In the genomic region with DNA sequence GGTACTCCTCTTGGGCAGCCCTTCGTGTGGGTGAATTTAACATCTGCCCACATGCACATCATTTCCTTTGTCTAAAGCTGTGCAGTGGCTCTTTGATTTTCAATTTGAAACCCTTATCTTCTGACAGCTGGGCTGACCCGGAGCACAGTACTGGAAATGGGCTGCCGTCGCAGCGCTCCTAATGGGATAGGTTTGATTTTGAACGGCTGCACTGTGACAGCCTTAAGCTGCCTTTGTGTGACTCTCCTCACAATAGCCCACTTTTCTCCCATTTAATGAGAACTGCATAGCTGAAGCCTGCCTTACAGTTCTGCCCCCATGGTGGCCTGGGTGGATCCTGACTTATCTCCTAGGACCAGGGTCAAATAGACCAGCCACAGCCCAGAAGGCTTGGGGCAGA, we compare ENCODE assay signal across 22 mouse cellular contexts. TPM values are rescaled to one million over a fixed set of nuclear protein-coding genes. Genes with fewer than 3 reads are reported as not detected.
DNase-seq lines count a peak whose midpoint lies in the region; ATAC-seq and TF ChIP-seq lines count a peak whose summit lies in the region.
"Had no signal": no experiment of that assay in that cellular context is flagged by ENCODE, and none has a peak within 500 bp of the region (broad histone marks: within the 10 kb centered on the region; RNA-seq: fewer than 3 reads in every experiment).

No protein-coding gene starts in this region.

- H3K4me1 ChIP-seq in embryonic facial prominence, embryonic 11.5 days (ENCODE audit: control insufficient read depth, insufficient read depth, low read length): no peaks in the 10 kb centered on the region
- H3K4me1 ChIP-seq in embryonic facial prominence, embryonic 10.5 days: no peaks in the 10 kb centered on the region
- H3K4me1 ChIP-seq in forebrain, embryonic 16.5 days (replicated peaks; ENCODE audit: control insufficient read depth, insufficient read depth, low read length): 0 out of 2 replicates have a peak, but pooled peaks cover 2% of the 10 kb centered on the region
- no peaks in the 10 kb centered on the region for H3K4me1 ChIP-seq in hindbrain, postnatal 0 days (ENCODE audit: insufficient read depth, low read length)
- peaks cover 4% of the 10 kb centered on the region for H3K4me1 ChIP-seq in neural tube, embryonic 12.5 days
- no peaks in the 10 kb centered on the region for H3K4me1 ChIP-seq in intestine, postnatal 0 days (replicated peaks; ENCODE audit: control insufficient read depth, insufficient read depth, low read length)
- H3K4me1 ChIP-seq: embryonic facial prominence, embryonic 12.5 days; heart, embryonic 10.5 days; intestine, embryonic 15.5 days; limb, embryonic 15.5 days had no signal

- no peak overlapping the region for H3K4me2 ChIP-seq in embryonic facial prominence, embryonic 11.5 days (ENCODE audit: low read depth, low read length)
- H3K4me2 ChIP-seq in forebrain, embryonic 16.5 days (ENCODE audit: low read length): no peak overlapping the region
- no peak overlapping the region for H3K4me2 ChIP-seq in hindbrain, postnatal 0 days (ENCODE audit: low read depth, low read length)
- no peak overlapping the region for H3K4me2 ChIP-seq in neural tube, embryonic 12.5 days (replicated peaks)
- H3K4me2 ChIP-seq in intestine, postnatal 0 days (replicated peaks; ENCODE audit: low read depth): no peak overlapping the region
- H3K4me2 ChIP-seq: embryonic facial prominence, embryonic 12.5 days; intestine, embryonic 15.5 days; limb, embryonic 15.5 days had no signal

- WGBS in embryonic facial prominence, embryonic 11.5 days: 64% methylated on average over 6 of the region's 6 CpGs
- WGBS in embryonic facial prominence, embryonic 10.5 days: 62% methylated on average over 6 of the region's 6 CpGs
- WGBS in forebrain, embryonic 16.5 days: 30% methylated on average over 6 of the region's 6 CpGs
- WGBS in hindbrain, postnatal 0 days: 51% methylated on average over 6 of the region's 6 CpGs
- WGBS in neural tube, embryonic 12.5 days: 57% methylated on average over 6 of the region's 6 CpGs
- WGBS in intestine, postnatal 0 days: 87% methylated on average over 6 of the region's 6 CpGs

- DNase-seq in embryonic facial prominence, embryonic 11.5 days (ENCODE audit: low spot score): no peak
- no peak for DNase-seq in embryonic facial prominence, embryonic 10.5 days (ENCODE audit: low spot score)
- no peak for DNase-seq in hindbrain, postnatal 0 days (ENCODE audit: low spot score)
- DNase-seq in frontal cortex, postnatal 14 days (ENCODE audit: low spot score in 2 of 2): no peak
- no peak for DNase-seq in thymus, postnatal 10 days (ENCODE audit: low spot score in 2 of 2)
- DNase-seq: adrenal gland, postnatal 25 days; cerebellum, adult 9-11 months; gastrocnemius, postnatal 10 days; heart, postnatal 14 days; kidney, postnatal 10 days; layer of hippocampus, adult 9-11 months; lung, adult 18-20 months; right cerebral cortex, postnatal 4 days; thymus, adult 2 months had no signal

- H3K4me3 ChIP-seq in embryonic facial prominence, embryonic 11.5 days (ENCODE audit: low read depth, low read length): no peak overlapping the region
- no peak overlapping the region for H3K4me3 ChIP-seq in embryonic facial prominence, embryonic 10.5 days
- no peak overlapping the region for H3K4me3 ChIP-seq in forebrain, embryonic 16.5 days (replicated peaks; ENCODE audit: low read length)
- H3K4me3 ChIP-seq in hindbrain, postnatal 0 days (ENCODE audit: low read length): no peak overlapping the region
- no peak overlapping the region for H3K4me3 ChIP-seq in neural tube, embryonic 12.5 days
- no peak overlapping the region for H3K4me3 ChIP-seq in intestine, postnatal 0 days (ENCODE audit: low read depth, low read length)
- H3K4me3 ChIP-seq: embryonic facial prominence, embryonic 12.5 days; heart, embryonic 10.5 days; intestine, embryonic 15.5 days; limb, embryonic 15.5 days had no signal

- 0 out of 2 replicates have a peak, but pooled peaks have one; percentile 23 for ATAC-seq in embryonic facial prominence, embryonic 11.5 days (replicated peaks; ENCODE audit: insufficient number of reproducible peaks, low FRiP score, low TSS enrichment, low read depth)
- peak; percentile 50 for ATAC-seq in forebrain, embryonic 16.5 days
- ATAC-seq in hindbrain, postnatal 0 days: peak; percentile 19; the same call in 1 of the 2 replicates
- peak; percentile 44; the same call in 1 of the 2 replicates for ATAC-seq in neural tube, embryonic 12.5 days (ENCODE audit: low FRiP score, low read depth)
- no peak for ATAC-seq in intestine, postnatal 0 days
- ATAC-seq: intestine, embryonic 15.5 days had no signal

- no peak overlapping the region for H3K9ac ChIP-seq in embryonic facial prominence, embryonic 11.5 days (replicated peaks; ENCODE audit: low read length)
- H3K9ac ChIP-seq in forebrain, embryonic 16.5 days (replicated peaks; ENCODE audit: low read depth, low read length): no peak overlapping the region
- no peak overlapping the region for H3K9ac ChIP-seq in hindbrain, postnatal 0 days (replicated peaks; ENCODE audit: low read length)
- H3K9ac ChIP-seq in neural tube, embryonic 12.5 days: no peak overlapping the region; the same call in 1 of the 2 replicates
- H3K9ac ChIP-seq in intestine, postnatal 0 days (ENCODE audit: low read depth, low read length): no peak overlapping the region
- H3K9ac ChIP-seq: embryonic facial prominence, embryonic 12.5 days; intestine, embryonic 15.5 days; limb, embryonic 15.5 days had no signal

- no peak for TF ChIP-seq CTCF in hindbrain, postnatal 0 days (IDR thresholded peaks at IDR 0.05; ENCODE audit: low read depth)
- TF ChIP-seq CTCF in intestine, postnatal 0 days (IDR thresholded peaks at IDR 0.05; ENCODE audit: low read depth): no peak

- H3K27me3 ChIP-seq in embryonic facial prominence, embryonic 11.5 days (ENCODE audit: control insufficient read depth, insufficient read depth, low read length): no peaks in the 10 kb centered on the region
- H3K27me3 ChIP-seq in embryonic facial prominence, embryonic 10.5 days (replicated peaks; ENCODE audit: low read depth, poor library complexity, severe bottlenecking): no peaks in the 10 kb centered on the region
- H3K27me3 ChIP-seq in forebrain, embryonic 16.5 days (replicated peaks; ENCODE audit: control insufficient read depth, insufficient read depth, low read length): no peaks in the 10 kb centered on the region
- no peaks in the 10 kb centered on the region for H3K27me3 ChIP-seq in hindbrain, postnatal 0 days (ENCODE audit: insufficient read depth, low read length)
- no peaks in the 10 kb centered on the region for H3K27me3 ChIP-seq in neural tube, embryonic 12.5 days (replicated peaks)
- H3K27me3 ChIP-seq in intestine, postnatal 0 days (replicated peaks; ENCODE audit: control insufficient read depth, insufficient read depth, low read length): no peaks in the 10 kb centered on the region
- H3K27me3 ChIP-seq: embryonic facial prominence, embryonic 12.5 days; intestine, embryonic 15.5 days; limb, embryonic 15.5 days had no signal

- H3K27ac ChIP-seq in embryonic facial prominence, embryonic 11.5 days (replicated peaks; ENCODE audit: low read depth, low read length): no peak overlapping the region
- no peak overlapping the region for H3K27ac ChIP-seq in embryonic facial prominence, embryonic 10.5 days (replicated peaks)
- no peak overlapping the region for H3K27ac ChIP-seq in forebrain, embryonic 16.5 days (ENCODE audit: low read length)
- 0 out of 2 replicates have a peak overlapping the region, but pooled peaks have one; percentile 3 for H3K27ac ChIP-seq in hindbrain, postnatal 0 days
- H3K27ac ChIP-seq in neural tube, embryonic 12.5 days: 0 out of 2 replicates have a peak overlapping the region, but pooled peaks have one; percentile 27
- no peak overlapping the region for H3K27ac ChIP-seq in intestine, postnatal 0 days (ENCODE audit: low read depth, low read length)
- H3K27ac ChIP-seq: embryonic facial prominence, embryonic 12.5 days; heart, embryonic 10.5 days; intestine, embryonic 15.5 days; limb, embryonic 15.5 days; macrophage had no signal

- H3K36me3 ChIP-seq in embryonic facial prominence, embryonic 11.5 days (replicated peaks; ENCODE audit: control insufficient read depth, insufficient read depth, low read depth, low read length): no peaks in the 10 kb centered on the region
- H3K36me3 ChIP-seq in embryonic facial prominence, embryonic 10.5 days (replicated peaks): peaks cover 8% of the 10 kb centered on the region; the same call in 1 of the 2 replicates
- H3K36me3 ChIP-seq in forebrain, embryonic 16.5 days (ENCODE audit: control insufficient read depth, insufficient read depth): peaks cover 7% of the 10 kb centered on the region
- H3K36me3 ChIP-seq in hindbrain, postnatal 0 days (ENCODE audit: insufficient read depth, low read length): no peaks in the 10 kb centered on the region
- H3K36me3 ChIP-seq in neural tube, embryonic 12.5 days: peaks cover 22% of the 10 kb centered on the region
- H3K36me3 ChIP-seq in intestine, postnatal 0 days (ENCODE audit: control insufficient read depth, insufficient read depth): no peaks in the 10 kb centered on the region
- H3K36me3 ChIP-seq: embryonic facial prominence, embryonic 12.5 days; heart, embryonic 10.5 days; intestine, embryonic 15.5 days; limb, embryonic 15.5 days had no signal

- H3K9me3 ChIP-seq in embryonic facial prominence, embryonic 11.5 days (replicated peaks; ENCODE audit: control insufficient read depth, low read length): no peaks in the 10 kb centered on the region
- H3K9me3 ChIP-seq in embryonic facial prominence, embryonic 10.5 days: peaks cover 6% of the 10 kb centered on the region; the same call in 1 of the 2 replicates
- no peaks in the 10 kb centered on the region for H3K9me3 ChIP-seq in forebrain, embryonic 16.5 days (ENCODE audit: control insufficient read depth, low read length)
- H3K9me3 ChIP-seq in hindbrain, postnatal 0 days (ENCODE audit: low read length): no peaks in the 10 kb centered on the region
- no peaks in the 10 kb centered on the region for H3K9me3 ChIP-seq in neural tube, embryonic 12.5 days
- H3K9me3 ChIP-seq in intestine, postnatal 0 days (ENCODE audit: control insufficient read depth): no peaks in the 10 kb centered on the region
- H3K9me3 ChIP-seq: embryonic facial prominence, embryonic 12.5 days; heart, embryonic 10.5 days; intestine, embryonic 15.5 days; limb, embryonic 15.5 days had no signal

RNA-seq across cellular contexts. Expression of gene Apba2, which starts 31.9 kb away (rescaled TPM):
- polyA plus RNA-seq in embryonic facial prominence, embryonic 11.5 days (2014; fragmentation: Nextera tagmentation; extraction: Ambion mirVana): 18.3 and 20.7 TPM in 2 replicates
- 20.7 and 27.5 TPM in 2 replicates for polyA plus RNA-seq in embryonic facial prominence, embryonic 10.5 days (2016; fragmentation: Nextera tagmentation; extraction: Ambion mirVana)
- 161 and 176 TPM in 2 replicates for polyA plus RNA-seq in forebrain, embryonic 16.5 days (2015; fragmentation: Nextera tagmentation; extraction: Ambion mirVana)
- total RNA-seq in hindbrain, postnatal 0 days (2014; rRNA removed): 474 and 567 TPM in 2 replicates
- polyA plus RNA-seq in hindbrain, postnatal 0 days (2015; fragmentation: Nextera tagmentation; extraction: Ambion mirVana): 180 and 181 TPM in 2 replicates
- polyA plus RNA-seq in neural tube, embryonic 12.5 days (2016; fragmentation: Nextera tagmentation; extraction: Ambion mirVana): 147 and 159 TPM in 2 replicates
- polyA plus RNA-seq in intestine, postnatal 0 days (2015; fragmentation: Nextera tagmentation; extraction: Ambion mirVana): 4.1 and 4.3 TPM in 2 replicates
- total RNA-seq: adrenal gland, postnatal 25 days had no signal
- polyA plus RNA-seq: macrophage had no signal

Comparison
In these comparisons a context has a peak if more than half of its experiments do, and no peak if none do; other contexts are left out.
1. H3K27ac ChIP-seq: peak in hindbrain, postnatal 0 days (single experiment) and neural tube, embryonic 12.5 days (single experiment); none in embryonic facial prominence, embryonic 11.5 days (single experiment), embryonic facial prominence, embryonic 10.5 days (single experiment), forebrain, embryonic 16.5 days (single experiment) and intestine, postnatal 0 days (single experiment).